Mouse (Mus musculus) spleen, embryonic (tissue): Measurements from ENCODE around the gene Snrpb.

Source experiments
- CTCF ChIA-PET: fragments of 350-600 bp; sonication (Branson Sonifier 250); formaldehyde crosslinking; loops from one replicate; lab custom pipeline; 2022; lab: Charles Lee

Snrpb gene

DNA sequence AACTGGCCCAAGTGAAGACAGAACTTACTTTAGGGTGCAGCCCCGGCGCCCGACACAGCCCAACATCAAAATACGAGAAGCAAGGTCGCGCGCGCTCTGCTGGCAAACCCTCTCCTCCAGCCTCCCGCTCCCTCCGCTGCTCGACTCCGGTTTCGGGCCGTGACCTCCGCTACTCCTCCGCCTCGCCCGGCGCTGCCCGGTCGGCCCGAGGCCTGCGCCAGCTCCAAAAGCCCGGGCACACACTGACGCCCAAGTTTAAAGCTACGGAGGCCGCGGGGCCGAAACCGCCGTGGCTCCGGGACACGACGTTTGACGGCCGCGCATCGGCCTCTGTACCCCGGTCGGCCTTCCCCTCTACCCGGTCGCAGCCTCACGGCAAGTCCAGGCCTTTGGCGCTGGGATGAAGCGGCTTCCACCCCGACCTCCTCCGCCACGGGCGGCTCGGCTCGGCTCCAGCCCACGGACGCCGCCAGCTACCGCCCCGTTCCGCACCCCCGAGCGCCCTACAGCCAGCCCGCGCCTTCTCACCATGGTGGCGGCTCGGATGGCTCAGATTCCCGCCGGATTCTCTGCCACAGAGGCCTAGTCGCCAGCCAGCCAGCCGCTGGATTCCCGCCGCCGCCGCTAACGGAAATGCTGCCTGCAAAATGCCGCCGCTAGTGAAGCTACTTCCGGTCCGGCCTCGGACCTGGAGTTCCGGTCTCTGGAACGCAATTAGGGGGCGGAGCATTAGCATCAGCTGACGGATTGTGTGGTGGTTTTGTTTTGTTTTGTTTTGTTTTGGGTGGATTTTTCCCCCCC lies at the start of gene Snrpb:
Gene Snrpb (minus strand): TSS at position 698 of the 801 bp plus-strand sequence.
- CTCF ChIA-PET: no interaction called here

DNA sequence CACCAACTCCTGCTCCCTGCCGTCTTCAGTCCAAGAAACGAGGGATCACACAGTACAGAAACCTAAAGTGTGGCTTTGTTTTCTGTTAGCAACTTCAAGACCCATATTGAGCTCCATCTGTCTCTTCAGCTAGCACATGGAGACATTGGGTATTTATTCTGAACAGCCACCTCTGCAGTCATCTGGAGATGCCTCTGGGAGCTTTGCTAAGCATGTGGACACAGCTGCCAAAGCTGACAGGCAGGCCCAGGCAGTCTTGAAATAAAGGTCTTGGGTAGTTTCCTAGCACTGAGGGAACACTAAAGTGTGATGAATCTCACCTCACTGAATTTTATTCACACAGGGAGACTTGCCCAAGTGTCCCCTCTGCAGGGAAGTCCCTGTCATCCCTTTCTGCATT lies 32.4 kb upstream of the Snrpb start:
- CTCF ChIA-PET: no interaction called here

DNA sequence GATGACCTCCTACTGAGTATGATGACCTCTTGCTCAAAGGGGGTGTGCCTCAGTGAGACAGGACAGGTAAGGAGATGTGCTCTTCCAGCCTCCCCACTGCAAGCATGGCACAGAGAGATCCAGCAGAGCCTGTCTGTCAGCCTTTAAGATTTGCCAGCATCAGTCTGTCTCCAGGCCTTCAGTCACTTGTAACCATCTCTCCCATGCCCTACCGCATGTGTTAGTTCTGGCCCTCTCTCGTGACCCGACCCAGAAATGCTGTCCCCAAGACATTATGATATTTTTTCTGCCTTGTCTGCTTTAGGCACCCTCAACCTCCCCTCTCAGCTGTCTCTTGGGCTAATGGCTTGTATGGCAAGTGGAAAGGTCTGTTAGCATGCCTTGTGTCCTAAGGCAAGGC lies 30.4 kb upstream of the Snrpb start:
- CTCF ChIA-PET: no interaction called here

DNA sequence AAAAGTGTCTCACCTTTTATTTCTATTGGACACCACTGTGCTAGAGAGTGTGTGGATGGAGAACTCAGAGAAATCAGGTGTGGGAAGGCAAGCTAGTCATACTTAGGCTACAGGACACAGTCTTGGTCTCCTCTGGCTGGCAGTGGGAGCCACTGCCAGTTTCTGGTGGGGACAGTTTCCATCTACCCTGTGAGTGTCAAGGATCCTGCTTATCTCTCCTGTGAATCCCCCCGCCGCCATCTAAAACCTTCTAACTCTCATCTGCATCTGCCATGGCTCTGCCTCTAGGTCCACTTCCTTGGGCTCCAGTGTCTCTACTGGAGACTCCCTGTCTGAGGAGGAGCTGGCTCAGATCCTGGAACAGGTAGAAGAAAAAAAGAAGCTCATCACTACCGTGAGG lies 28.8 kb upstream of the Snrpb start:
- CTCF ChIA-PET: no interaction called here

DNA sequence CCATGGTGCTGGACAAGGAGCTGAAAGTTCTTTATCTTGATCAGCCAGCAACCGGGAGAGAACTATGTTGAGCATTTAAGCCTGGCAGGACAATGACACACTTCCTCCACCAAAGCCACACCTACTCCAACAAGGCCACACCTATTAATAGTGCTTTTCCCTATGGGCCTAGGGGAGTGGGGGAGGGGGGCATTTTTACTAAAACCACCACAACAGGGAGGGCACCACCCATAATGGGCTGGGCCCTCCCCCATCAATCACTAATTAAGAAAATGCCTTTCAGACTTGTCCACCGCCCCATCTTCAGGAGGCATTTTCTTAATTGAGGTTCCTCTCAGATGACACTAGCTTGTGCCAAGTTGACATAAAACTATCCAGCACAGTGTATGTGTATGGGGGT lies 28.2 kb upstream of the Snrpb start:
- CTCF ChIA-PET: no interaction called here

DNA sequence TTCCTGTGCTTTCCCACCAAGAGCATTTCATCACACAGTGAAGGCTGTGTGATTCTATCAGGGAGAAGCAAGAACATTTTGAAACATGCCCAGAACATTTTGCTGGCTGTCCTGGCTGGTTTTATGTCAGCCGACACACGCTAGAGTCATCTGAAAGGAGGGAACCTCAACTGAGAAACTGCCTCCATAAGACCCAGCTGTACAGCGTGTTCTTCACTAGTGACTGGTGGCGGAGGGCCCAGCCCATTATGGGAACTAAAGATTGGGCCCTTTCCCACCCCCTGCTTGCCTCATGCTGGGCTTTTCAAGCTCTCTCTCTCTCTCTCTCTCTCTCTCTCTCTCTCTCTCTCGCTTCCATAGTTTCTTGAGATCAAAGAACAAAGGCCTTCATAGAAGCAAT lies 21.8 kb upstream of the Snrpb start:
- CTCF ChIA-PET: no interaction called here

DNA sequence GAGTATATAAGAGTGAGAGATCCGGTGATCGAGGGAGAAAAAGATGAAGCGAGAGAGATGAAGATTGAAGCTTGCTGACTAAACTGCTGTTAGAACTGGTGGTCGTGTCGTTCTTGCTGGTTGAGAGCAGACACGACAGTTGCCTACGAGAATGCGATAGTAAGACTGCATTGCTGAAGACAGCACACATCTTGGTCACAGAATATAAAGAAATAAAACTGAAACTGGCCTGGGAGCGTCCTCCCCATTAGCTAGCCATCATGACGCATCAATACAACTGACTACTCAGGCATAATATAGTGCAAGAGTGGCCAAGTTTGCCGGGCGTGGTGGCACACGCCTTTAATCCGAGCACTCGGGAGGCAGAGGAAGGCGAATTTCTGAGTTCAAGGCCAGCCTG lies 15.7 kb upstream of the Snrpb start, which contains the start of gene Tmc2:
Gene Tmc2 (plus strand): TSS at position 301 of the 400 bp plus-strand sequence.
- CTCF ChIA-PET: no interaction called here

DNA sequence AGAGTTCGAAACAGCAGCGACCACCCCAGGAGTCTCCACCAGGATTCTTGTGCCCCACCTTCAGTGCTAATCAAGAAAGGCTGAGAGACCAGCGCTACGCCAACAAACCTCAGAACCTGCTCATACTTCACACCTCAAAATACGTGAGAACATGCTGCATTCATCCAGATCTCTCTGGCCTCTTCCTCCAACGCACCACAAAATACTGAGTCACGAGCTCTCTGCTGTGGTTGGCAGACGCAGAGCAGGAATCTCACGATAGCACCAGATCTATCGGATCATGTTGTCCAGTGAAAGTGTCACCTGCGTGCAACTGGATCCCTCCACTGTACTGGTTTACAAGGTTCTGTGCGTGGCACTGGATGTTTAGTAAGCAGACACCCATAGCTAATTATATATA lies 9.2 kb upstream of the Snrpb start:
- CTCF ChIA-PET: no interaction called here

DNA sequence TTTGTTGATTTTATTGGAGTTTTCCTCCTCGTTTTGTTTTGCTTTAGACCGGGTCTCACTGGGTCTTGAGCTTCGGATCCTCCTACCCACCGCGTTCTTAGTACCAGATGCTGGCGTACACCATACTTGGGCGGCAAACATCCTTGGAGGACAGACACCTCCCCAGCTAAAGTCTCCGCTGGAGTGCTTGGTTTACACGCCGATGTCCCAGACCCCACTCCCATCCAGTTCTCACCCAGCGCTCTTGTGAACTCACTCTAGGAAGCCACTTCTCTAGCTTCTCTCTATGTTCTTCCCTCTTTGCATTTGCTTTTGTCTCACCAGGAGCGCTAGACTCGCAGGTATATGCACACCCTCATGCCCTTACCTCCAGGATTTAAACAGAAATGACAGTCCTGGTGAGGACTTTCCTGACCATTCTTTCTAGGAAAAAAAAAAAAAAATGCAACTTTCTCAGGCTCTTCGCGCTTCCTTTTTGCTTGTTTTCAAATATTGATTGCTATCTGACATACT lies 360 bp upstream of the Snrpb start:
- CTCF ChIA-PET: no interaction called here

DNA sequence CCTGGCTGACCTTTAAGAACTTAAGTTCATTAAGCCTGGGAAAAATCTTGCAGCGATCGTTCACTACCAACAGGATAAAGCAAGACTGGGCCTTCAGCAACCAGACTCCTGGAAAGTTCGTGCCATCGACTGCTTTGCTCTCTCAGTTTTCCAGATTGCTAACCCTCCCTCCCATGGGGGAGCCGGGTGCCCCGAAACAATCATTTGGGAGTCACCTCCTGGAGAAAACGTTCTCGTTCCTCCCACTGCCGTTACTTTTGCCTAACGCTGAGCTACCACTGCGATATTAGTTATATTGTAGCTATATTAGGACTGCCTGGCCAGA lies 860 bp downstream of the Snrpb start:
- CTCF ChIA-PET: no interaction called here

DNA sequence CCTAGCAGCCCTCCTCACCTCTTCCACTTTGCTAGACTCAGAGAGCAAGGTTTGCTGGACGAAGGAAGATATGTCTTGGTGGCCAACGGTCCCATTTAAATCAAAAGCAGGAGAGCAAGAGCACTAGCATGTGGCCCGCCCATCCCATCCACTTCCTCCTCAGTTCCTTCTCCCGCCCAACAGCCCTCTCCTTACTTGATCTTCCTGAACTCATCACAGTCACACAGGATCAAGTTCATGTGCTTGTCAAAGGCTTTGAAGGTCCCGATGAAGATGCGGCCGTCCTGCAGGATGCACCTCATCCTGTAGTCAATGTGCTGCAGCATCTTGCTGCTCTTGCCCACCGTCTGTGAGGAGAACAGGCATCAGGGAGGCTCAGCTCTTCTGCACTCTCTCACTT lies 2.4 kb downstream of the Snrpb start:
- CTCF ChIA-PET: no interaction called here

DNA sequence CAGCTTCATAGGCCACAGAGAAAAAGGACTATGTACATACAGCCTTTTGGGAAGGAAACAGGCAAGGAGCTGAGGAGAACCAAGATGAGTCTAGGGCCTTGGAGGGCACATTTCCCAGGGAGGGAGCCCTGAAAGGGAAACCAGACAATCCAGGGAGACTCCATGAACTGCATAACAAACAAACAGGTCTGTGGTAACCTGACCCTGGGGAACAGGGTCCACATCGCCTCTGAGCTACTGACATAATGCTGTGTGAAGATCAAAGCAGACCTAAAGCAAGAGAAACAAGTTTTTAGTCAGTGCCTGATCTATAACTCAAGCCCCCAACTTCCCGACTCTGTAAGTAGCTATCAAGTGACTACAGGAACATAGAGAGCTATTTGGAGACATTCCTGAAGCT lies 7.5 kb downstream of the Snrpb start:
- CTCF ChIA-PET: no interaction called here

DNA sequence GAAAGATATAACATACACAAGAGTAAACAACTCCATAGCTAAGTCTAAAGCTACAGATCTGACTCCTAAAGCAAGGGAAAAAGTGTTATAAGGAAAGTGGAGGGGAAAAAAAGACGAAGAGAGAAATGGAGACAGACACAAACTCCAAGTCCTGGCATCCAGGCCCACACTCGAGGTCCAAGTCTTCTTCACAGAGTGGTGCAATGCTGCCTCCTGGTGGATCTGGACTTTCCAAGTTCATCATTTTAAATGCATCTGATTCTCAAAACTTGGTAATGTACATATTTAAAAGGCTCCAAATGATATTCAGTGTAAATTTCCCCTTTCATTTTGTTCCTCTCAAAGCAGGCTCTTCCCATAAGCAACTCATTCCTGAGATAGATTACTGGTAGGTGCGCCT lies 11.3 kb downstream of the Snrpb start:
- CTCF ChIA-PET: no interaction called here

DNA sequence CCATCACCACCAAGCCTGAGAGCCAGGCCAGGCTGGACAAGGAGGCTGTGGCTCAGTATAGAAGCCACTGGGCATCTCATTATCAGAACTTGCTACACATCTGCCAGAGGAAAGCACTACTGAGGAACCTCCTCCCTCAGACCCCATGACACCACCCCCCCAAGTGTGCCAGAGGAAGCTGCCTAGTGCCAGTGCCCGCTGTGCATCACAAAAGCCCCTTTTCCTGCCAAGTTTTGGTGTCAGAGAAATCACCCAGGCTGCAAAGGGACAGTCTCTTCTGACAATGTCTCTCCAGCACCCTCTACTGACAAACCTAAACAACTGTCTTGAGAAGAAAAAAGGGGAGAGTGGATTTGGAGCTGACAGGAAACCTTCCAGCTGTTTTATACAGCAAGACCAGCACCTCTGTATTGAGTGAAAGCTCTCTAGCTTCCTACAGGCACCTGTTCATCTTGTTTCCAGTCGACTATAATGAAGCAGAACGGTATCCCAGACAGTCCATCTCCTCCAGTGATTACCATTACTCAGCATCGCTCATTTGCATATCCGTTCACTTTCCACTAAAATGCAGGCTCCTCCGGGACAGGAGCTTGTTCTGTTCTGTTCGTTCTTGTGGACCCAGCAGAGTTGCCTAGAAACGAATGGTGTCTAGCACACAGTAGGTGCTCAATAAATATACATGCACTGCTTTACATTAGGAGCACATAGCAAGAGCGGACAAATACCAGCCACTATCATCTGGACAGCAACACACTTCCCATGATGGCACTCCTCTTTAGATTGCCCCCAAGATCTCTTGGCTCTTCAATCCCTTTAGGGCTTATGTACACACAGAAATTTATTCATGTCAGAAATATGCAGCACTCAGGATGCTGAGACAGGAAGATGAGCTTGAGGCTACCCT lies 12.6 kb downstream of the Snrpb start:
- CTCF ChIA-PET: no interaction called here

DNA sequence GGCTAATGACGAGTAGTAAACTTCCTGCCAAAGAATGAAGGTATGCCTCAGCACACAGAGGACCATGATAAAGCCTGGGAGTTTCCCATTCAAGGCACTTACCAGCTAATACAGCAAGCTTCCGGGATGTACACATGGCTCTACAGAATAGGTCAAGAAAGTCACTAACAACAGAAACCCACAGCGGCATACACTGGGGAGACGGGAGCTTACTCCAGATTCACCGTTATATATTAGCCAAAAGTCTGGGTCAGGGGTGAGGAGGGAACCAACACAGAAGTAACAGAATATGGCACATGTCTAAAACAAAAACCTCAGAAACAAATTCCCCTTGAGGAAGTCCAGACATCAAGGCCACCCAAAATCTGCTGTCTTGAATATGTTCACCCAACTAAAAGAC lies 16.5 kb downstream of the Snrpb start:
- CTCF ChIA-PET: no interaction called here

DNA sequence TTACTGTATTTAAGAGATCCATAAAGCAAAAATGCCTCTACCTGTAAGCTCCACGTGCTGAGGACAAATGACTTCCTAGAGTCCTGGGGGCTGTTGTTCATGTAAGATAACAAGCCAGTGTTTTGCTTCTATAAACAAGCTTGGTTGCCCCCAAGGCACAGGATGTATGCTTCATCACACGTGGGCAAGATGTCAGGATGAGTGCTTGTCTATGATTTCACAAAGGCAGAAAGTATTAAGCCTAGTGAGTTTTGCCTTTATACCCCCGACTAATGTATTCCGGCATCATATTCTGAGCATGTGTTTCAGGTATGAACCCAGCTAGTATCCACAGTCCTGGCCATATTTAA lies 21.1 kb downstream of the Snrpb start:
- CTCF ChIA-PET: no interaction called here

DNA sequence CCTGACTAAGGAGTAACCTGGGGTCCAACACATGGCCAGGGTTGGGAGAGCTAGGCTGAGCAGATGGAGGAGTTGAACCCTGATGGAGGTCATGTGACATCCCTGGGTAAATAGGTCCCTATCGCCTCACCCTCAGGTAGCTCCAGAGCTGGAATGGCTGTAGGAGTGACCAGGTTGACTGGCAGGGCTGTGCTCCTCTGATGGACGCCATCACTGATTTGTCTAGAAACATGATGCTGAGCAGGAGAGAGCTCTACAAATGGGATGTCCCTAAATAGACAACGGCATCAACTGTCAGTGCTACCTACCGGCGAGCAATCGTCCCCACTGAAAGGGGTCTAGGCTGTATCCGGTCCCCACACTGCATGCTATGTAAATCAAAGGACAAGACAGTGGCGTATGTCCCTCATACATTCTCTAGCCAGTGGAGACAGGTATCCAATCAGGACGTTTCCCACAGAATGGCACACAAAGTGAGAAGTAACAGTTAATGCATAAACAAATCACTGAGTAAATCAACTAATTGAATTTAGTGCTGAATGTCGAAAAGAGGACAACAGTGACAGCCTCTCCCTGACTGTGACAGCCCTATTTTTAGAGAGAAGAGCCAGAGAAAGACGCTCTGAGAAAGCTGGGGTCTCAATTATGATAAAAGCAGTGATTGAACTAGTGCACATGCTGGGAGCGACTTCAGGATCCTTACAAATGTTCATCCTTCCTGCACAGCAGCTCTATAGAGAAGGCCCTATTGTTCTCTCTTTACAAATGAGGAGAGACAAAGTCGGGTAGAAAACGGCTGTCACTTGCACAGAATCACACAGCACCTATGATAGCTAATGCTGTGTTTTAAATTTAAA lies 21.7 kb downstream of the Snrpb start:
- CTCF ChIA-PET: no interaction called here

DNA sequence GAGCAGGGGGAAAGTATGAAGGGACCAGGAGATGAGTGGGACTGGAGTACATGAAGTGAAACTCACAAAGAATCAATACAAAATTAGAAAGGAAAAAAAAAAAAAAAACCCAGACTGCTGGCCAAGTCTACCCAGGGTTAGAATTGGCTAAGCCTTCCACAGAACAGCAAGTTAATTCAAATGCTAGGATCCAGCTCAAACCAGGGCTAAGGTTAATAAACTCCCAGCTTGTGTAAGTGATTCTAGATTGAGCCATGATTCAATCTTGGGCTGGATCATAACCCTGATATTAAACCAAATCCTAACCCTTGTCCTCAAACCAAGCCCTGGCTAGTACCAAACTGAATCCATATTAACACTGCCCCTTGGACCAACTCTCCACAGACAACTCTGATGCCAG lies 23.4 kb downstream of the Snrpb start:
- CTCF ChIA-PET: no interaction called here

DNA sequence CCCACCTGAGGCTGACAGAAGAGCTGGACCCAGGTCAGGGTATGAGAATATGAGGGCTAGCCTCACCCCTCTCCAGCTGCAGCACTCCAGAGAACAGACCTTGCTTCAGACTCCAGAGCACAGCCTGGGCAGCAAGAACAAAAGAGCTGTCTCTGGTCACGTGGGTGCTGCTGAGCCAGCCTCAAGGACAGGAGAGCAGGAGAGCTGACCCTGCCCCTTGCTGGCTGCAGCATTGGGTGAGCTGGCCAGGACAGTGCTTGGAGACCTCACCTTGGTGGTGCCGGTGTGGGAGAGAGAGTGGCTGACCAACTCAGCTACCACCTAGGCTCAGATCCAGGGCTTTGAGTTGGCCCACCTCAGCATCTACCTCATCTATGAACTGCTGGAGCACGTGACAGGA lies 24.0 kb downstream of the Snrpb start:
- CTCF ChIA-PET: no interaction called here

DNA sequence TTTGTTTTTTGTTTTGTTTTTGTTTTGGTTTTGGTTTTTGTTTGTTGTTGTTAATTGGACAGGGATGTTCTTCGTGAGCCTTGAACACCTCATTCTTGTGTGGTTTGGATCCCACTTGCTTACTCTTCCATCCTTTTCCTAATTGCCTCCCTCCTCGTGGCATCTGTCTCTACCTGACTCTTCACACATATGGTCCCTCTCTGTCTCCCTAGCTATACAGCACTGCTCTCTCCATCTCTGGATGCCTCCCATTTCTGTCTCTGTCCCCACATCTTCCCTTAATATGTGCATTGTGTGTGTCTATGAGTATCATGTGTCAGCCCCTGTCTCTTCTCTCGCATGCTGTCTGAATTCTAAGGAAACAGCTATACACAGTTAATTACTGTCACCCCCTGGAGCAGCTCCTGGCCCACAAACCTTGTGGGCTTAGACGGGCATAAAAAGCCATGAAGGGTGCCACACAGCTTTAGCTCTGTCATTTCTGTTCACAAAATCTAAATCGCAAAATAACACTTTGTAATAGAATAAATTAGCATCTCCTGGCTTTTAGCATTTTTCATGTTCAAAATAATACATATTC lies 33.0 kb downstream of the Snrpb start:
- CTCF ChIA-PET: no interaction called here

DNA sequence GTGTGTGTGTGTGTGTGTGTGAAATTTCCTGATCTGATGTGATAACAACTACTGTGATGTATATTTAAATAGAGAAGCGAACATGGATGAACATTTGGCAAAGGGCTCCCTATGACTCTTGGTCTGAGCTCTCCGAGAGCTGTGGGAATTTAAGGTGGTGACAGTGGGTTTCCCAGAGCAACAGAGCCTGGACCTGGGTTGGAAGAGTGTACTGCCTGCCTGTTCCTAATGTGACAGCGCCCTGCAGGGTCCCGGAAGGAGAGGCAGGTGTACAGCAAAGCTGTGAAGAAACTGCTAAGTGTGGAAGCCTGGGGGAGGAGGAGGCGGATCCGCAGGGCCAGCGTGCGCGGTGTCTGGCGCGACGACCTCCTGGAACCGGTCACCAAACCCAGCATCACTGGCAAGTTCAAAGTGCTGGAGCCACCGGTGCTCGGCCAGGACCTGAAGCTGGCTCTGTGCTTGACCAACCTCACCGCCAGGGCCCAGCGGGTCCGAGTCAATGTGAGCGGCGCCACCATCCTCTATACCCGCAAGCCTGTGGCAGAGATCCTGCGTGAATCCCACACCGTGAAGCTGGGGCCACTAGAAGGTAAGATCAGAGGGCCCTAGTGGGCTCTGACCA lies 34.4 kb downstream of the Snrpb start:
- CTCF ChIA-PET: no interaction called here
